Mouse (Mus musculus) cerebellum, postnatal 36 days (tissue): ENCODE results near the gene Pigv.
"Not testable (repeated sequence)": the region's sequence is repeated elsewhere in the genome, so short reads cannot be mapped to it uniquely, and the experiment has no call there.

Experiments
- DNase-seq, 2 experiments: peaks; one replicate each; pipeline ENCODE4 v3.0.0; 2021 to 2022; ENCODE audit warnings: mixed read lengths in 2 of 2

Gene Pigv

GRCm38 (mm10) chr4:133671184-133671880 is 1.1 kb downstream of the Pigv start:
- DNase-seq, result peak; percentile 88 to 90

- DNase-seq, result no peak
Observed at GRCm38 (mm10) chr4:133669652-133670210, 2.7 kb downstream of the Pigv start.

- DNase-seq, result no peak
Observed at GRCm38 (mm10) chr4:133668537-133668936, 3.9 kb downstream of the Pigv start.

DNA sequence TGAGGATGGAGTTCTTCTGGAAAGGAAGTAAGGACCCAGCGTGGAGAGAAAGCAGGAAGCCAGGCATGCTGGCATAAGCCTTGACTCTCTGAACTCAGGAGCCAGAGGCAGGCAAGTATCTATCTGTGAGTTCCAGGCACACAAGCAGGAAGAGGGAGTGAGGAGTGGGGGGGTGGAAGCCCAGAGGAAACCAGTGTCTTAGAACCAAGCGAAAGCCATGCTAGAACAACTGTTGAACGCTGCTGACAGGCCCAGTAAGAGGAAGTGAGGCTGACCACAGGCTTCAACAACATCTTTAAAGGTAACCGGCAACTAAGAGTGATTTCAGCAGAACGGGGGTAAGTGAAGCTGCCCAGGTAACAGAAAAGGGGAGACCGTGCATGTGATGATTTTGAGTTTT is 6.2 kb downstream of the Pigv start:
- DNase-seq, result no peak

DNA sequence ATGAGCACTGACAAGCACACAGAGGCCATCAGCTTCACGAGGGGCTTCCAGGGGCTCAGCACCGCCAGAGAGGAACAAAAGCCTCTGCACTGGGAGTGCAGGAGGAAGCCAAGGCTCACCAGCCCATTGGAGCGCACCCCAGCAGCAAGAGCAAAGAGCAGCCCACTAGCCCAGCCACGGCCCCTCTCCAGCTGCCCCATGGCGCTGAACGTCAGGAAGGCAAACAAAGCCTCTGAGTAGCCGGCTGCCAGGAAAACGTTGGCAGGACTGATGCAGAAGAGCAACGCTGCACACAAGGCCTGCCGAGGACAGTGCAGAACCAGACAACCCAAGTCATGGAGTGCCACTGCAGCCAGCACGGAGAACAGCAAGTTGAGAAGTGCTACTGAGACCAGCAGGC is 7.3 kb downstream of the Pigv start:
- no peak for DNase-seq

GRCm38 (mm10) chr4:133662945-133663344 is 9.5 kb downstream of the Pigv start:
- DNase-seq, result no peak

GRCm38 (mm10) chr4:133662421-133662820 is 10.0 kb downstream of the Pigv start:
- DNase-seq, result no peak

GRCm38 (mm10) chr4:133660193-133661155 is 12.0 kb downstream of the Pigv start:
- peak; percentile 97 to 98 for DNase-seq

GRCm38 (mm10) chr4:133659497-133660192 is 12.8 kb downstream of the Pigv start:
- DNase-seq, result no peak

DNA sequence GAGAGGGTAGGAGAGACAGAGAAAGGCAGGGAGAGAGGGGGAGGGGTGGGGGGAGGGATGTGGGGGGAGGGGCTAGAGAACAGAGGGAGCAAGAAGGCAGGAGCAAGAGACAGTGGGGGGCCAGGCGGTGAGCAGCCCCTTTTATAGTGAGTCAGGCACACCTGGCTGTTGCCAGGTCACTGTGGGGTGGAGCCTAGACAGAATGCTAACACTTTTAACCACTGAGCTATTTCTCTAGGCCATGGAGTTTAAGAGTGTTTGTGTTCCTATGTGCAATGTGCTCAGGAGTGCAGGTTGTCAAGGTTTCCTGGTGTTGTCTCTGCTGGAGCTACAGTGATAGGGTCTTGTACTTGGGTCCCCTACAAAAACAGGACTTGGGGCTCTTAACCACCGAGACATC is 13.7 kb downstream of the Pigv start:
- DNase-seq, result no peak

DNA sequence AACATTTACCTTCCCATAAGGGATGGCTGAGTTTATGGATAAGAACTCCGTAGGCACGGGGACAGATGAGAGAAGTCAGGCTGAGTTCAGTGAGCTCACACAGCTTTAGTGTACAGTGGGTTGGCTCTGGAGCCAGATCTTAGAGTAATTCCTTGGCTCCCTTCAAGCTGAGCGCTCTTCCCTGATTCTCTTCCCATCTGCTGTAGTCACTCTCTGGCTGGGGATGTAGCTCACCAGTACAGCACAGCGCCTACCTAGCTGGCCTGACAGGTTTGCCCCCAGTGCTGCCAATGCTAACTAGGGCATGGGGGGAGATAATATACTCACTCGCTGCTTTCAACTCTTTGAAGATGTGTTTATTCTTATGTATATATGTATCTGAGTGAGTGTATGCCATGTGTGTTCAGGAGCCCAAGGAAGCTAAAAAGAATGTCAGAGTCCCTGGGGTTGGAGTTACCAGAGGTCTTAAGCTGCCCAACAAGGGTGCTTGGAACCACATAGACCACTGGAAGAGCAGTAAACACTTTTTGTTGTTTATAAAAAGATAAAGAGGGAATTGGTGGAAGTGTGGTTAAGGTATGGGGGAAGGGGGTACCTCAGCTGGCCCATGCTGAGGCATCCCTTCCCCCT is 14.5 kb downstream of the Pigv start:
- no peak for DNase-seq

- no peak for DNase-seq
Observed at GRCm38 (mm10) chr4:133656997-133657396, 15.4 kb downstream of the Pigv start.

DNA sequence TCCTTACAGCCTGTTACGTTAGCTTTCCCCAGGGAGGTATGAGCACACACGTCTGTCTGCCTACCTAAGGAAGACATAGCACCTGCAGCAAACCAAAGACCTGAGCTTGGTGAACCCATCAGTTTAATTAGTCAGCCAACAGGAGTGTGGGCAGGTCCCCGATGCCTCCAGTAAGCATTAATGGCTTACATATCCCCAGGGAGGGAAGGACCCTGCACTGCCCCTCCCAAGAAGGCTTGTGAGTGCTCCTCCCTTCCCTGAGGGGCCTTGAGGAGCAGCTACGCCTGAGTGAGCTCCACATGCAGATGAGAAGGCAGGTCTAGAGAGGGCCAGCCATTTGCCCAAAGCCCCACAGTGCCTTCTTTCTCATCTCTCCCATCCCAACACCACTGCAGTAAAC is 16.2 kb downstream of the Pigv start:
- DNase-seq, result no peak

DNA sequence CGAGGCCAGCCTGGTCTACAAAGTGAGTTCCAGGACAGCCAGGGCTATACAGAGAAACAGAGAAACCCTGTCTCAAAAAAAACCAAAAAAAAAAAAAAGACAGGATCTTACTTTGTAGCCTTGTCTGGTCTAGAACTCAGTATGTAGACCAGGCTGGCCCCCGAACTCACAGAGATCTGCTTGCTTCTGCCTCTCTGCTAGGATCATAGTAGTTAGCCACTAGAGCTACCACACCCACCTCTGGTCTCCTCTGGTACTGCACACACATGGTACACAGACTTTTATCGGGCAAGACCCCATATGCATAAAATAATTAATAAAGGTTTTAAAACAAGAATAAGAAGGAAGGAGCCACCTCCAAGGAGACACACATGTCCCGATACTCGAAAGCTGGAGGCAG is 18.4 kb downstream of the Pigv start:
- not testable (repeated sequence) for DNase-seq

- DNase-seq, result no peak
Observed at GRCm38 (mm10) chr4:133652746-133653145, 19.7 kb downstream of the Pigv start.

DNA sequence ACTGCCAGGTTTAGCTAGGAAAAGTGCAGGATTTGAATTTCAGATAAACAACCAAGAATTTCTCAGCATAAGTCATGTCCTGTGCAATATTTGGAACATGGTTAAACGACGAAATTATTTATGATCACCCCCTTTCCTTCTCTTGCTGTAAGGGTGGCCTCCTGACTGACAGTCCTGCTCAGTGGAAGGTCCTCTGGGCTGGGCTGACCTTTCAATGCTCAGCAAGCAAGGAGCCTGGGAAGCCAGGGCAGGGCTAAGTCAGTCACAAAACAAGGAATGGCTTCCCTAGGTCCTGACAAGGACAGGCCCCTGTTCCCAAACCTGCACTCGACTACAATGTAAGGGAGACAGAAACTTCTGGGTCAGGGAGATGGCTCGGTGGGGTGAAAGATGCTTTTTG is 20.5 kb downstream of the Pigv start:
- no peak for DNase-seq

GRCm38 (mm10) chr4:133651445-133651844 is 21.0 kb downstream of the Pigv start:
- no peak for DNase-seq

GRCm38 (mm10) chr4:133649989-133650699 is 22.3 kb downstream of the Pigv start, which contains the start of gene Zdhhc18:
Gene Zdhhc18, minus strand, starts transcription at chr4:133650154.
- DNase-seq, result peak; percentile 77 to 78

DNA sequence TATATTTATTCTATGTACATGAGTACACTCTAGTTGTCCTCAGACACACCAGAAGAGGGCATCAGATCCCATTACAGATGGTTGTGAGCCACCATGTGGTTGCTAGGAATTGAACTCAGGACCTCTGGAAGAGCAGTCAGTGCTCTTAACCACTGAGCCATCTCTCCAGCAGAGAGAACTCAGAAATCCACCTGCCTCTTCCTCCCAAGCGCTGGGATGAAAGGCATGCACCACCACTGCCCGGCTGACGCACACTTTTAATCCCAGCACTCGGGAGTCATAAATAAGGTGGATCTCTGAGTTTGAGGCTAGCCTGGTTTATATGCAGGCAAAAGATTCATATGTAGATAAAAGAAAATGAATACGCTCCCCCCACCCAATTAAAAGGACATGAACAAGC is 23.0 kb downstream of the Pigv start:
- not testable (repeated sequence) for DNase-seq

DNA sequence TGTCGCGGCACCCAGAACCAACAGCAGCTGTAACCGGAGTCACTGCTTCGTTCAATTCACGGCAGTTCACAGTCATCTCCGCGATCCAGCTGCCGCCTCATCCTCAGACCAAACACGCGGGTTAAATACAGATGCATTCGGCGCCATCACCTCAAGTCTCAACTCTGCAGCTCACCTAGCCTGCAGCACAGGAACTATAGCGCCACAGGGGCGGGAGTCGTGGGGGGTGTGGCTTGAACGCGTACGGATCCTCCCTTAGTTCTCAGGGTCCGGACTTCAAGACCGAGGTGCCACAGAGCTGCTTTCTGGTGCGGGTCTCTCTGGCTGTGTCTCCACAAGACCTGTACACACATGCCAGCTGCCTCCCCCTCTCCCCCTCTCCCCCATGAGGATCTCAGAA is 26.8 kb downstream of the Pigv start:
- DNase-seq, result no peak

DNA sequence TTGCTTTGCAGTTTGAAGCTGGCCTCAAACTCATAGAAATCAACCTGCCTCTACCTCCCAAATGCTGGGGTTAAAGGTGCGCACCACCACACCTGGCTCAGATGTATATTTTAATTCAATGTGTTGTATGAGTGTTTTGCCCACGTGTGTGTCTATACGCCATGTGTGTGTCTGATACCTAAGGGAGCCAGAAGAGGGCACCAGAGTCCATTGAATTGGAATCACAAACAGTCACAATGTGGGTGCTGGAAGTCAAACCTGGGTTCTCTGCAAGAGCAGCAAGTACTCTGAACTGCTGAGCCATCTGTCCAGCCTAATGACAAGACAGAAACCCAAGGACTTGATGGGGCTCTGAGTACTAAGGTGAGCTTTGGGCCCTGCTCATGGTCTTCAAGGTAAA is 27.3 kb downstream of the Pigv start:
- no peak for DNase-seq

- no peak for DNase-seq
Observed at GRCm38 (mm10) chr4:133634043-133634410, 38.4 kb downstream of the Pigv start.
